Mouse (Mus musculus): Measurements from ENCODE around the gene Hbb-bs. TPM values are rescaled to one million over a fixed set of nuclear protein-coding genes. Genes with fewer than 3 reads are reported as not detected.

The Hbb-bs gene
- total and polyA plus RNA-seq, 3 experiments: 5.7 TPM; not detected in 2

- H3K79me2 ChIP-seq (replicated peaks; ENCODE audit: control insufficient read depth, extremely low read depth, insufficient read depth, poor library complexity, severe bottlenecking): no peaks in the 10 kb centered on the region
- no peak overlapping the region for H3K9ac ChIP-seq (ENCODE audit: insufficient read depth, low read depth)
- no peak for DNase-seq (ENCODE audit: extremely low read depth)
- H3K27me3 ChIP-seq (replicated peaks): no peaks in the 10 kb centered on the region
- no peak overlapping the region for H3K27ac ChIP-seq (ENCODE audit: insufficient read depth, low read depth)
- H3K36me3 ChIP-seq (replicated peaks in 1 of 2; ENCODE audit: control insufficient read depth in 1 of 2, insufficient read depth in 1 of 2, low read length in 1 of 2): no peaks in the 10 kb centered on the region
- no peaks in the 10 kb centered on the region for H3K9me3 ChIP-seq (replicated peaks; ENCODE audit: low read length)
- H3K4me1 ChIP-seq (ENCODE audit: control insufficient read depth in 1 of 2, insufficient read depth in 2 of 2): peaks cover 2 to 47% of the 10 kb centered on the region in 2 experiments; a peak in 3 of 4 replicates
- TF ChIP-seq CHD2 (IDR thresholded peaks at IDR 0.05; ENCODE audit: low read length) (no peak), MYC (IDR thresholded peaks at IDR 0.05; ENCODE audit: low read depth, low read length) (no peak), JUND (conservative IDR thresholded peaks at IDR 0.05; ENCODE audit: low read depth, low read length) (no peak), CTCF (conservative IDR thresholded peaks at IDR 0.05 in 1 of 2, IDR thresholded peaks at IDR 0.05 in 1 of 2; ENCODE audit: low read depth in 2 of 2, low read length in 2 of 2) (no peak), TBP (conservative IDR thresholded peaks at IDR 0.05; ENCODE audit: low read depth, low read length) (no peak), HCFC1 (IDR thresholded peaks at IDR 0.05; ENCODE audit: low read depth, low read length) (no peak), PAX5 (IDR thresholded peaks at IDR 0.05; ENCODE audit: low read length) (no peak), SMC3 (IDR thresholded peaks at IDR 0.05; ENCODE audit: low read depth, low read length) (no peak), USF2 (conservative IDR thresholded peaks at IDR 0.05; ENCODE audit: low read depth, low read length) (no peak), JUN (IDR thresholded peaks at IDR 0.05; ENCODE audit: insufficient read depth, low read depth, low read length) (no peak), MAFK (IDR thresholded peaks at IDR 0.05; ENCODE audit: insufficient replicate concordance, low read length) (no peak), UBTF (IDR thresholded peaks at IDR 0.05; ENCODE audit: low read depth, low read length) (no peak), ZC3H11A (IDR thresholded peaks at IDR 0.05; ENCODE audit: low read depth, low read length) (no peak), SIN3A (IDR thresholded peaks at IDR 0.05; ENCODE audit: low read length) (no peak), MAX (IDR thresholded peaks at IDR 0.05; ENCODE audit: low read length) (no peak), KAT2A (IDR thresholded peaks at IDR 0.05; ENCODE audit: insufficient replicate concordance, low read length) (no peak), E2F4 (IDR thresholded peaks at IDR 0.05; ENCODE audit: insufficient replicate concordance, low read depth, low read length) (no peak), BHLHE40 (IDR thresholded peaks at IDR 0.05; ENCODE audit: low read depth, low read length) (no peak), NRF1 (IDR thresholded peaks at IDR 0.05; ENCODE audit: low read depth, low read length) (no peak), TCF12 (IDR thresholded peaks at IDR 0.05; ENCODE audit: low read depth, low read length) (no peak)
- no peak overlapping the region for H3K4me3 ChIP-seq (replicated peaks in 1 of 3; ENCODE audit: low read depth in 2 of 3, low read length in 2 of 3, poor library complexity in 1 of 3)
- H3K4me2 ChIP-seq (ENCODE audit: insufficient read depth, low read depth, poor library complexity, severe bottlenecking): no peak overlapping the region
- dilution Hi-C loops (cut with MboI; ENCODE audit: extremely low pct_ligation_motif_present, extremely low pct_unique_long_range_greater_than_20kb, low sequenced_read_pairs): no loop called here
- in situ Hi-C loops (cut with MboI; ENCODE audit: low pct_ligation_motif_present, low pct_unique_long_range_greater_than_20kb, low sequenced_read_pairs): no loop called here
Measured at GRCm38 (mm10) chr7:103809801-103810155, 18.1 kb downstream of the Hbb-bs start.

GRCm38 (mm10) chr7:103808971-103809800 is 18.7 kb downstream of the Hbb-bs start:
- no peaks in the 10 kb centered on the region for H3K9me3 ChIP-seq (replicated peaks; ENCODE audit: low read length)
- no peak overlapping the region for H3K4me2 ChIP-seq (ENCODE audit: insufficient read depth, low read depth, poor library complexity, severe bottlenecking)
- H3K36me3 ChIP-seq (replicated peaks in 1 of 2; ENCODE audit: control insufficient read depth in 1 of 2, insufficient read depth in 1 of 2, low read length in 1 of 2): no peaks in the 10 kb centered on the region
- dilution Hi-C loops (cut with MboI; ENCODE audit: extremely low pct_ligation_motif_present, extremely low pct_unique_long_range_greater_than_20kb, low sequenced_read_pairs): no loop called here
- in situ Hi-C loops (cut with MboI; ENCODE audit: low pct_ligation_motif_present, low pct_unique_long_range_greater_than_20kb, low sequenced_read_pairs): no loop called here
- no peak for DNase-seq (ENCODE audit: extremely low read depth)
- TF ChIP-seq POLR2AphosphoS2 (IDR thresholded peaks at IDR 0.05; ENCODE audit: low read depth, low read length): no peak
- TF ChIP-seq MAFK (IDR thresholded peaks at IDR 0.05; ENCODE audit: insufficient replicate concordance, low read length): no peak
- TF ChIP-seq MAX (IDR thresholded peaks at IDR 0.05; ENCODE audit: low read length): no peak
- no peak for TF ChIP-seq HCFC1 (IDR thresholded peaks at IDR 0.05; ENCODE audit: low read depth, low read length)
- TF ChIP-seq RAD21 (IDR thresholded peaks at IDR 0.05; ENCODE audit: low read depth, low read length): no peak
- no peak for TF ChIP-seq NELFE (IDR thresholded peaks at IDR 0.05; ENCODE audit: low read depth, low read length)
- no peak for TF ChIP-seq CHD1 (IDR thresholded peaks at IDR 0.05; ENCODE audit: low read depth, low read length)
- no peak for TF ChIP-seq SIN3A (IDR thresholded peaks at IDR 0.05; ENCODE audit: low read length)
- no peak for TF ChIP-seq PAX5 (IDR thresholded peaks at IDR 0.05; ENCODE audit: low read length)
- no peak for TF ChIP-seq TCF12 (IDR thresholded peaks at IDR 0.05; ENCODE audit: low read depth, low read length)
- TF ChIP-seq ZNF384 (IDR thresholded peaks at IDR 0.05; ENCODE audit: low read depth, low read length): no peak
- TF ChIP-seq IRF4 (IDR thresholded peaks at IDR 0.05; ENCODE audit: low read depth, low read length): no peak
- no peak for TF ChIP-seq ZKSCAN1 (IDR thresholded peaks at IDR 0.05; ENCODE audit: borderline replicate concordance, low read depth, low read length)
- TF ChIP-seq CHD2 (IDR thresholded peaks at IDR 0.05; ENCODE audit: low read length): no peak
- TF ChIP-seq JUN (IDR thresholded peaks at IDR 0.05; ENCODE audit: insufficient read depth, low read depth, low read length): no peak
- no peak for TF ChIP-seq TBP (conservative IDR thresholded peaks at IDR 0.05; ENCODE audit: low read depth, low read length)
- no peak overlapping the region for H3K4me3 ChIP-seq (replicated peaks in 1 of 3; ENCODE audit: low read depth in 2 of 3, low read length in 2 of 3, poor library complexity in 1 of 3)
- H3K27me3 ChIP-seq (replicated peaks): no peaks in the 10 kb centered on the region
- H3K27ac ChIP-seq (ENCODE audit: insufficient read depth, low read depth): no peak overlapping the region
- no peaks in the 10 kb centered on the region for H3K79me2 ChIP-seq (replicated peaks; ENCODE audit: control insufficient read depth, extremely low read depth, insufficient read depth, poor library complexity, severe bottlenecking)
- no peak overlapping the region for H3K9ac ChIP-seq (ENCODE audit: insufficient read depth, low read depth)
- peaks cover 2 to 42% of the 10 kb centered on the region in 2 experiments; a peak in 3 of 4 replicates for H3K4me1 ChIP-seq (ENCODE audit: control insufficient read depth in 1 of 2, insufficient read depth in 2 of 2)
